ENCODE assay signal across 11 mouse cellular contexts in genomic region chr11:103235702-103236101, GRCm38 (mm10). TPM values are rescaled to one million over a fixed set of nuclear protein-coding genes. Genes with fewer than 3 reads are reported as not detected.
DNase-seq lines count a peak whose midpoint lies in the region; ATAC-seq lines count a peak whose summit lies in the region.
"Had no signal": no experiment of that assay in that cellular context is flagged by ENCODE, and none has a peak within 500 bp of the region (broad histone marks: within the 10 kb centered on the region; RNA-seq: fewer than 3 reads in every experiment).

No protein-coding gene starts in this region.

- peaks cover 57% of the 10 kb centered on the region for H3K36me3 ChIP-seq in hindbrain, embryonic 10.5 days
- peaks cover 4% of the 10 kb centered on the region; the same call in 1 of the 2 replicates for H3K36me3 ChIP-seq in hindbrain, embryonic 11.5 days (ENCODE audit: control insufficient read depth, insufficient read depth, low read length)
- H3K36me3 ChIP-seq in neural tube, embryonic 13.5 days = peaks cover 57% of the 10 kb centered on the region
- H3K36me3 ChIP-seq in neural tube, embryonic 15.5 days = peaks cover 30% of the 10 kb centered on the region

- H3K9ac ChIP-seq in hindbrain, embryonic 11.5 days (ENCODE audit: low read depth, low read length) = no peak overlapping the region
- no peak overlapping the region for H3K9ac ChIP-seq in neural tube, embryonic 13.5 days
- H3K9ac ChIP-seq in neural tube, embryonic 15.5 days (replicated peaks) = no peak overlapping the region

- H3K9me3 ChIP-seq in hindbrain, embryonic 10.5 days = no peaks in the 10 kb centered on the region
- H3K9me3 ChIP-seq in hindbrain, embryonic 11.5 days (ENCODE audit: control insufficient read depth, low read length) = no peaks in the 10 kb centered on the region
- no peaks in the 10 kb centered on the region for H3K9me3 ChIP-seq in neural tube, embryonic 13.5 days
- no peaks in the 10 kb centered on the region for H3K9me3 ChIP-seq in neural tube, embryonic 15.5 days (replicated peaks)

- no peak overlapping the region for H3K4me2 ChIP-seq in hindbrain, embryonic 11.5 days (replicated peaks; ENCODE audit: low read depth, low read length)
- H3K4me2 ChIP-seq in neural tube, embryonic 13.5 days = no peak overlapping the region
- no peak overlapping the region for H3K4me2 ChIP-seq in neural tube, embryonic 15.5 days

- H3K4me1 ChIP-seq in hindbrain, embryonic 10.5 days (replicated peaks) = peaks cover 13% of the 10 kb centered on the region
- no peaks in the 10 kb centered on the region for H3K4me1 ChIP-seq in hindbrain, embryonic 11.5 days (replicated peaks; ENCODE audit: control insufficient read depth, insufficient read depth, low read length)
- peaks cover 2% of the 10 kb centered on the region; the same call in 1 of the 2 replicates for H3K4me1 ChIP-seq in neural tube, embryonic 13.5 days (replicated peaks)
- peaks cover under 1% of the 10 kb centered on the region; the same call in 1 of the 2 replicates for H3K4me1 ChIP-seq in neural tube, embryonic 15.5 days

- H3K27me3 ChIP-seq in hindbrain, embryonic 10.5 days (ENCODE audit: insufficient read depth, poor library complexity, severe bottlenecking) = no peaks in the 10 kb centered on the region
- H3K27me3 ChIP-seq in hindbrain, embryonic 11.5 days (ENCODE audit: control insufficient read depth, insufficient read depth, low read length) = no peaks in the 10 kb centered on the region
- no peaks in the 10 kb centered on the region for H3K27me3 ChIP-seq in neural tube, embryonic 13.5 days
- H3K27me3 ChIP-seq in neural tube, embryonic 15.5 days (replicated peaks) = no peaks in the 10 kb centered on the region

- WGBS in hindbrain, embryonic 10.5 days = 78% methylated on average over 11 of the region's 11 CpGs
- WGBS in hindbrain, embryonic 11.5 days = 78% methylated on average over 11 of the region's 11 CpGs
- WGBS in neural tube, embryonic 13.5 days = 78% methylated on average over 11 of the region's 11 CpGs
- WGBS in neural tube, embryonic 15.5 days = 73% methylated on average over 11 of the region's 11 CpGs

- H3K27ac ChIP-seq in hindbrain, embryonic 10.5 days = peak overlapping the region; percentile 9; the same call in 1 of the 2 replicates
- H3K27ac ChIP-seq in hindbrain, embryonic 11.5 days (ENCODE audit: low read depth, low read length) = no peak overlapping the region
- peak overlapping the region; percentile 2; the same call in 1 of the 2 replicates for H3K27ac ChIP-seq in neural tube, embryonic 13.5 days (replicated peaks)
- no peak overlapping the region for H3K27ac ChIP-seq in neural tube, embryonic 15.5 days (replicated peaks)

- H3K4me3 ChIP-seq in hindbrain, embryonic 10.5 days = no peak overlapping the region
- no peak overlapping the region for H3K4me3 ChIP-seq in hindbrain, embryonic 11.5 days (ENCODE audit: low read depth, low read length)
- H3K4me3 ChIP-seq in neural tube, embryonic 13.5 days = no peak overlapping the region
- no peak overlapping the region for H3K4me3 ChIP-seq in neural tube, embryonic 15.5 days (replicated peaks)

- DNase-seq in hindbrain, embryonic 10.5 days (ENCODE audit: low spot score) = no peak
- DNase-seq in hindbrain, embryonic 11.5 days (ENCODE audit: low spot score) = no peak
- peak; percentile 60 for DNase-seq in heart, postnatal 4 days
- no peak for DNase-seq in ovary, postnatal 14 days (ENCODE audit: low spot score)
- DNase-seq in ovary, adult 18-20 months (ENCODE audit: low spot score) = no peak
- no peak for DNase-seq in spleen, adult 18-20 months
- DNase-seq: thymus, adult 2 months had no signal

- ATAC-seq in hindbrain, embryonic 11.5 days (ENCODE audit: low FRiP score) = no peak
- no peak for ATAC-seq in neural tube, embryonic 13.5 days (ENCODE audit: low read depth)
- ATAC-seq in neural tube, embryonic 15.5 days (ENCODE audit: low FRiP score) = no peak
- ATAC-seq: hindbrain, embryonic 16.5 days had no signal

RNA-seq across cellular contexts. Expression of gene Spata32, which starts 17.5 kb away (rescaled TPM):
- not detected in 2 replicates for polyA plus RNA-seq in hindbrain, embryonic 10.5 days (2016; fragmentation: Nextera tagmentation; extraction: Ambion mirVana)
- polyA plus RNA-seq in hindbrain, embryonic 11.5 days (2014; fragmentation: Nextera tagmentation; extraction: Ambion mirVana) = not detected in 2 replicates
- polyA plus RNA-seq in neural tube, embryonic 13.5 days (2015; fragmentation: Nextera tagmentation; extraction: Ambion mirVana) = 0.17 and 0.28 TPM in 2 replicates
- polyA plus RNA-seq in neural tube, embryonic 15.5 days (2015; fragmentation: Nextera tagmentation; extraction: Ambion mirVana) = 1.00 and 1.3 TPM in 2 replicates
- not detected for total RNA-seq in heart, postnatal 4 days (2021)
- total RNA-seq: megakaryocyte progenitor cell, adult 5-6 weeks had no signal
- polyA plus RNA-seq: thymus, adult 2 months had no signal

RNA-seq across cellular contexts. Expression of gene 1700023F06Rik, which starts 27.3 kb away (rescaled TPM):
- 0.24 and 0.27 TPM in 2 replicates for polyA plus RNA-seq in hindbrain, embryonic 10.5 days (2016; fragmentation: Nextera tagmentation; extraction: Ambion mirVana)
- polyA plus RNA-seq in hindbrain, embryonic 11.5 days (2014; fragmentation: Nextera tagmentation; extraction: Ambion mirVana) = 0.25 and 0.27 TPM in 2 replicates
- polyA plus RNA-seq in neural tube, embryonic 13.5 days (2015; fragmentation: Nextera tagmentation; extraction: Ambion mirVana) = 0.72 and 0.95 TPM in 2 replicates
- polyA plus RNA-seq in neural tube, embryonic 15.5 days (2015; fragmentation: Nextera tagmentation; extraction: Ambion mirVana) = 2.1 and 2.3 TPM in 2 replicates
- not detected for total RNA-seq in heart, postnatal 4 days (2021)

RNA-seq across cellular contexts. Expression of gene Map3k14, which starts 31.6 kb away (rescaled TPM):
- polyA plus RNA-seq in hindbrain, embryonic 10.5 days (2016; fragmentation: Nextera tagmentation; extraction: Ambion mirVana) = 3.9 and 4.2 TPM in 2 replicates
- 3.0 and 3.3 TPM in 2 replicates for polyA plus RNA-seq in hindbrain, embryonic 11.5 days (2014; fragmentation: Nextera tagmentation; extraction: Ambion mirVana)
- 3.5 and 4.7 TPM in 2 replicates for polyA plus RNA-seq in neural tube, embryonic 13.5 days (2015; fragmentation: Nextera tagmentation; extraction: Ambion mirVana)
- polyA plus RNA-seq in neural tube, embryonic 15.5 days (2015; fragmentation: Nextera tagmentation; extraction: Ambion mirVana) = 3.8 and 5.7 TPM in 2 replicates
- 1 to 10 TPM; 2.7 to 3.4 TPM for total RNA-seq in heart, postnatal 4 days (2021)

Comparison
In these comparisons a context has a peak if more than half of its experiments do, and no peak if none do; other contexts are left out.
1. H3K27ac ChIP-seq: peak in hindbrain, embryonic 10.5 days (single experiment) and neural tube, embryonic 13.5 days (single experiment); none in hindbrain, embryonic 11.5 days (single experiment) and neural tube, embryonic 15.5 days (single experiment).